Mouse (Mus musculus) liver, adult (tissue): ENCODE results near the gene Mmel1.

Experiments
- GATA4 ChIP-seq: IDR thresholded peaks from 2 replicates; pipeline ENCODE4 v1.6.1; 2014; ENCODE audit warnings: mild to moderate bottlenecking, low read length; ENCODE audit not compliant: insufficient replicate concordance

The Mmel1 gene

GRCm38 (mm10) chr4:154882014-154882659 is 12.8 kb downstream of the Mmel1 start:
- no peak for TF ChIP-seq GATA4

- TF ChIP-seq GATA4, result no peak
Measured at GRCm38 (mm10) chr4:154885416-154885815, 16.0 kb downstream of the Mmel1 start.

GRCm38 (mm10) chr4:154886876-154887592 is 17.6 kb downstream of the Mmel1 start:
- TF ChIP-seq GATA4, result no peak

GRCm38 (mm10) chr4:154887593-154888250 is 18.3 kb downstream of the Mmel1 start:
- no peak for TF ChIP-seq GATA4

GRCm38 (mm10) chr4:154890887-154891286 is 21.5 kb downstream of the Mmel1 start:
- TF ChIP-seq GATA4, result no peak

- TF ChIP-seq GATA4, result no peak
Measured at GRCm38 (mm10) chr4:154895549-154895948, 26.2 kb downstream of the Mmel1 start.

GRCm38 (mm10) chr4:154897676-154898465 is 28.5 kb downstream of the Mmel1 start:
- no peak for TF ChIP-seq GATA4

- no peak for TF ChIP-seq GATA4
Measured at GRCm38 (mm10) chr4:154898506-154899446, 29.4 kb downstream of the Mmel1 start, which contains the start of gene Fam213b. TSS of gene Fam213b (minus strand) at chr4:154899135.

GRCm38 (mm10) chr4:154902371-154902770 is 33.0 kb downstream of the Mmel1 start:
- no peak for TF ChIP-seq GATA4

- no peak for TF ChIP-seq GATA4
Measured at GRCm38 (mm10) chr4:154904185-154905071, 35.0 kb downstream of the Mmel1 start.

- TF ChIP-seq GATA4, result no peak
Measured at GRCm38 (mm10) chr4:154907833-154908232, 38.4 kb downstream of the Mmel1 start.

- no peak for TF ChIP-seq GATA4
Measured at GRCm38 (mm10) chr4:154908490-154908889, 39.1 kb downstream of the Mmel1 start.
